Mouse (Mus musculus): Measurements from ENCODE around the gene Ccne1.

GRCm38 (mm10) chr7:38140324-38140723, 33.0 kb upstream of the Ccne1 start:
- no peak for TF ChIP-seq CTCF (IDR thresholded peaks at IDR 0.05; ENCODE audit: low read depth, low read length)
- TF ChIP-seq POLR2AphosphoS5 (IDR thresholded peaks at IDR 0.05; ENCODE audit: insufficient replicate concordance, low read depth, low read length), result no peak
- no peak for TF ChIP-seq TAL1 (conservative IDR thresholded peaks at IDR 0.05; ENCODE audit: low read depth, low read length)
- no peak for TF ChIP-seq GATA1 (IDR thresholded peaks at IDR 0.05; ENCODE audit: borderline replicate concordance, low read length)
- TF ChIP-seq GATA2 (IDR thresholded peaks at IDR 0.05; ENCODE audit: borderline replicate concordance, low read depth, low read length), result no peak

Data from G1E (cell line).